Mouse (Mus musculus): ENCODE data around the gene Hint1. TPM values are rescaled to one million over a fixed set of nuclear protein-coding genes. Genes with fewer than 3 reads are reported as not detected.
"Not testable (repeated sequence)": the region's sequence is repeated elsewhere in the genome, so short reads cannot be mapped to it uniquely, and the experiment has no call there.

The Hint1 gene
- total RNA-seq, 2 experiments from 2014 or later = 264 to 281 TPM

DNA sequence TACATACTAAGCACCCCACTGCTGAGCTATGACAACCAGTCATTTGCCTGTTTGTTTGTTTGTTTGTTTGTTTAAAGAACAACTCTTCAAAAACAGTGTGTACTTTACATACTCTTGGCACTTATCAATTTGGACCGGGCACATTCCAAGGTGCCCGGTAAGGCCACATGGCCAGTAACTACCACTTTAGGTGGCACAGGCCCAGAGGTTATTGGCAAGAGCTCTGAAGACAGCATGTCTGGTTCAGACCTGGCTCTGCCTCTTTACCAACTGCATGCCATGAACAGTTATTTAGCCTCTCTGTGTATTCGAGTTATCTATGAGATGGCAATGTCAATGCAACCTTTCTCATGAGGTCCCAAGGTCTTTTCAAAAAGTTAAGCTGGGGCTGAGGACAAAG lies 30.5 kb downstream of the Hint1 start:
- not testable (repeated sequence) for DNase-seq

DNA sequence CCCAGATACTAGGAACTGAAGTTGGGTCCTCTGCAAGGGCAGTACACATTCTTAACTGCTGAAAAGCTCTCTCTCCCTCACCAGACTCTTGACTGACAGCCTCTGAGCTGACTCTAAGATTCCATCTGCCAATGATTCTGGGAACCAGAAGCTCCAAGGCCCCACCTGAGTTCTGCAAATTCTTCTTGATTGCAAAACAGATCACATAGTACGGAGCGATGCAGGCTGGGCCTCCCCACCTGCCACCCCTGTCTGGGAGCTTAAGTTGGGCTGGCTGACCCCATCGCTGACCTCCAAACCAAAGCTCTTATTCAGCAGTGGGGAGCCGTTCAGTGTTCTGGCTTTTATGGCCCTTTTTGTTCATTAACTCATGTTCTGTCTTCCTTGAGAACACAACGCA lies 31.3 kb downstream of the Hint1 start:
- DNase-seq = no peak

GRCm38 (mm10) chr11:54899657-54900056 lies 33.5 kb downstream of the Hint1 start:
- DNase-seq = no peak

DNA sequence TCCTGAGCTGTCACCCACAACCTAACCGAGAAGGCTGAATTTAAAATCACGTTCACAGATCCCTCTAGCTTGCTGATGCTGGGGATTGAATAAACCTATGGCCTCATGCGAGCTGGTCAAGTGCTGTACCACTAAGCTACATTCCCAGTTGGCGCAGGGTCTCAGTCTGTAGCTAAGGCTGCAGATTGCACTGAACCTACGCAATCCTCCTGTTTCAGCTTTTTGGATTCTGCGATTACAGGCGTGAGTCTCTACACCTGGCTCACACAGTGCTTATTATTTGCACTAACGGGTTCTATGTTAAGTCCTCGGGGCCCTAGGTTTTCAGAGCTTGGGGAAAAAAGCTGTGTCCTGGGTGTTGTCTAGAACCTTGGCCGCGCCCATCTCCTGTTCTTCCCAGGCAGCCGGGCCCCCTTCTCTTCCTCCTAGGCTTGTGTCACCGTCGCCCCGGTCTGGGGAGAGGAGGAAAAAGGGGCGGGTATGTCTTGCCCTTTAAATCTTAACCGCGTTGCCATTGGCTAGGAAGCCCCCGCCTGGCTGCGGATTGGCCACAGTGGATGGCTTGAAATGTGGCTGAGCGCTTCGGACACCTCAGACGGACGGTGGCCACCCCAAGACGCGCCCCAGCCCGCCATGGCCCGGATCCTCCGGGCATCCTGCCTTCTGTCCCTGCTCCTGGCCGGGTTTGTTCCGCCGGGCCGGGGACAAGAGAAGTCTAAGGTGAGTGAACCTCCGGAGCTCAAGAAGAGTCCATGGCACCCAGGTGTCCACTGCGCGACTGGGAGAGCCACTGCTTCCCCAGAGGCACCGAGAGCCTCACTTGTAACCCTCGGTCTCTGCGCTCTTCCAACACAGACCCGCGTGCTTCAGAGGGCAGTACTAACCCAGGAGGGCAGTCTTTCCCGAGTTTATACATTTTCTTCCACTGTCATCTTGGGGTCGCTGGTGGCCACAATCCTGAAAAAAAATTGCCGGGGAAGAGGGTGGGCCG lies 36.4 kb downstream of the Hint1 start, which contains the start of gene Gpx3:
Gene Gpx3 (plus strand): TSS at position 121 of the 991 bp plus-strand sequence.
- peak; percentile 33 to 45 for DNase-seq

DNA sequence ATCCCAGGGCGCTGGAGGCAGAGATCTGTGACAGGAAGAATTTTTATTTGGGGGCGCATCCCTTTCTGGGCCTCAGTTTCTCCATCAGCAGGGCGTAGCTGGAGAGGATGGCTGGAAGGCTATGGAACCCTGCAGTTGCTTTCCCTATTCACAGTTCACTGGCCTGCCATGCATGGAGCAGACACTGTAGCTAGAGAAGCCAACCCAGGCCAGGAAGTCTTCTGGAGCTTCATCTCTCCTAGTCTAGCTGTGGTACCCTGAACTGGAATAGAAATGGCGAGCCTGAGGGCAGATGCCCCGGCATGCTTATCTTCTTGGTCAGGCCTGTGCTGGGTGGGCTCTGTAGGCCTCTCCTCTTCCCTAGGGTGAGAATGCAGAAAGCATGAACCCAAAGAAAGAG lies 37.2 kb downstream of the Hint1 start:
- no peak for DNase-seq

- no peak for DNase-seq
These were observed 37.9 kb downstream of the Hint1 start for GRCm38 (mm10) chr11:54903940-54904706.

GRCm38 (mm10) chr11:54905086-54905485 lies 38.9 kb downstream of the Hint1 start:
- DNase-seq = no peak

GRCm38 (mm10) chr11:54905931-54906330 lies 39.7 kb downstream of the Hint1 start:
- DNase-seq = no peak

DNA sequence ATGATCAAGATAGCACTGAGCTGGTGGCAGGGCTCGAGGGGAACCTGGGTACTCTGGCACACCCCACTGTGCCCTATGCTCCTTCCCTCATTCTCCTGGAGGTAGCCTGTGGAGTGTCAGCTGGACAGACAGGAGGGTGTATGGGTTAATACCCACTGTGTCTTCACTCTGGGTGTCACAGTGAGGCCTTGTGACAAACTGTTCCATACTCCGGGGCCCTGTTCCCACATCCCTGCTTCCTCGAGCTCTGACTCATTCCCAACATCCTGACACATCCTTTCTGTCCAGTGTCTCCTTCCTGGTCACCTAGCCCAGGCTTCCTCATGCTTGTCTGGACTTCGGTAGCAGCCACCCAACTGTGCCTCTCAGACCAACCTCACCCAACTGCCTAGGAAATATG lies 40.3 kb downstream of the Hint1 start:
- no peak for DNase-seq

GRCm38 (mm10) chr11:54907259-54907658 lies 41.1 kb downstream of the Hint1 start:
- no peak for DNase-seq

DNA sequence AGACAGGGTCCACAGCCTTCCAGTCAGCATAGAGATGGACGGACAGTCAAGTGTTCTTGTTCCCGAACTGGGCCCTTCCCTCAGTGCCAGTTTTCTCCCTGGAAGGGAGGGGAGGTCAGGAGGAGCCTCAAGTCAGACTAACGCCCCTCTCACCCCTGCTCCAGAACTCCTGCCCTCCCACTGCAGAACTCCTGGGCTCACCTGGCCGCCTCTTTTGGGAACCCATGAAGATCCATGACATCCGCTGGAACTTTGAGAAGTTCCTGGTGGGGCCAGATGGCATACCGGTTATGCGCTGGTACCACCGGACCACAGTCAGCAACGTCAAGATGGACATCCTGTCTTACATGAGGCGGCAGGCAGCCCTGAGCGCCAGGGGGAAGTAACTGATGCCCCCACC lies 43.1 kb downstream of the Hint1 start:
- DNase-seq = no peak

DNA sequence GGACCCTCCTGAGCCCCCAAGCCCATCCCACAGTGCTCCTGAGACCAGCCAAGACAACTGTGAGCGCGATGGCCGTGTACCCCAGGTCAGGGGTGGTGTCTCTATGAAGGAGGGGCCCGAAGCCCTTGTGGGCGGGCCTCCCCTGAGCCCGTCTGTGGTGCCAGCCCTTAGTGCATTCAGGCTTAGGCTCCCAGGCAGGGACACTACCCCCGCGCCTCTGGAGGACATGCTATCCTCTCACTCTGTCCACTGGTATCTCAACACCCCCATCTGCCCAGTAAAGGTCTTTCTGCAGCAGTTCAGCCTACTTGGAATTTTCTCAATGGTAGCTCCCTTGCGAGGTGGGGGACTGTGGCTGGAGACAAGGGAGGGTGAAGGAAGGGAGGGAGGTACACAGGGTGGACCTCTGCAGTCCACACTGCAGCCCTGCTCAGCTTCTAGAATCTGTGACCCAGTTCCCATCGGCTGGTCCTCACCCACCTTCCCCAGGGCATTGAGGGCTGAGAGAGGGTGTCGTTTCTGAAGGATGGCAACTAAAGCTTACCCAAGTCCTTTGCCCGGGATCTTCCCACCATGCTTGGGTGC lies 44.0 kb downstream of the Hint1 start:
- DNase-seq = no peak

- DNase-seq = no peak
These were observed 45.0 kb downstream of the Hint1 start for GRCm38 (mm10) chr11:54911201-54911600.

- DNase-seq = no peak
These were observed 45.7 kb downstream of the Hint1 start for GRCm38 (mm10) chr11:54911671-54912502.

DNA sequence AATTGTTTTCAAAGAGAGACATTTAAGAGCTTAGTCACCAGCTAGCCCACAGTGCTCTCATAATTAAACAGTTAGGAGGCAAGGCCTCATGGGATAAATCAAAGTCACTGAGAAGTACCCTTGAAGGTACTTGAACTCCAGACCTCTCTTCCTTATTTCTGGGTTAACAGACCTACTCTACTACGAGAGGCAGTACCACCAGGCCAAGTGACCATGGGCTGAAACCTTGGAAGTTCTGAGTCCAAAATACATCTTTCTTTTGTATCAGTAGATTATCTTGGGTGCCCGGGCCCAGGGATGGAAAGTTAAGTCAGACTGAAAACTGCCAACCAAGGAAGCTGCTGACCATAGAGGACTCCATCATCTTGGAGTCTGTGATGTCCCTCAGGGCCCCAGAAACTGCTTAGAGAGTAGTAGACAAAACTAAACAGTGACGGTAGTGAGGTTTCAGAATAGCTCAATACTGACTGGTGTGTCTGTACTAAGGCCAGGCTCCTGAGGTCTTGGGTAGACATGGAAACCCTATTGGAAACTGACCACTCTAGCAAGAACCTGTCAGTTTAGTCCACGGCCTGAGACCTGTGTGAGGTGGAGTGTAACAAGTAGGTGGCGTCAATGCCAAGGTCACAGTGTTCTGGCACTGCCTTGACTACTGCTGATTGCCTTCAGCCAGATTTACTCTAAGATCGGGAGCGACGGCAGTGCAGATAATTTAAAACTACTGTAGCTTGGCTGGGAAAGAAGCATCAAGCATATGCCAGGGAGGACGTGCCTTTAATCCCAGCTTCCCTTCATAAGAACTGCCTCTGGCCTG lies 46.5 kb downstream of the Hint1 start:
- DNase-seq = no peak

DNA sequence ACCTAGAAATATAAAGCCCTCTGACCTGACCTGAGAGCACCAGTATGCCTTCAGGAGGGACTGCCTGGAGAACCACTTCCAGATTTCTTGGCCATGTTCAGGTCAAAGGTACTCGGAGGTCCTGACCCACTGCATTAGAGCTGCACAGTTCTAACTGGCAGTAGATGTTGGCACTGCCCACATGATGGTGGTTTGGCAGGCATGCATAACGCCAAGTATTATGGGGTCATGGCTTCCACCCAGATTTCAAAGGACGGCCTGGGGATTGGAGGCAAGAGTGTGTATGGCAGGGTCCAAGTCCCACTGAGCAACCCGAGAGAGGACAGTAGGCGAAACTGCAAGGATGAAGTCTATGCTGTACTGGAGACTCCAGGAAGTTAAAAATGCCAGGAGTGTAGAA lies 47.7 kb downstream of the Hint1 start:
- no peak for DNase-seq

DNA sequence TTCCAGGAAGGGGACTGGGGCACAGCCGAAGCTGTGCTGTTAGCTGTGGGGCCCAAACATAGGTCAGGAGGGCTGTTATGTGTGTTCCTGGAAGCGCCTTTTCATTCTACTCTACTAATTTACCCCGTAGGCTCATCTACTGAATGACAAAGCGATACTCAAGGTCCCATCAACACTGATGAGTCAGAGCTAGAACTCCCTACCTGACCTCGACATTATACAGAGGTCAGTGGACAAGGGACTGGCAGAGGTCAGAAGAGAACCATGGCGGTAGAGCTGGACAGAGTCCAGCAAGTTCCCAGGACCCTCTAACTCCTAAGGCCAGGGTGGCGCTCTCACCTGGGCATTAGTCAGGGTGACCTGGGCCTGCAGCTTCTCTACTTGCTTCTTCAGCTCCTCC lies 51.3 kb downstream of the Hint1 start:
- DNase-seq = no peak

DNA sequence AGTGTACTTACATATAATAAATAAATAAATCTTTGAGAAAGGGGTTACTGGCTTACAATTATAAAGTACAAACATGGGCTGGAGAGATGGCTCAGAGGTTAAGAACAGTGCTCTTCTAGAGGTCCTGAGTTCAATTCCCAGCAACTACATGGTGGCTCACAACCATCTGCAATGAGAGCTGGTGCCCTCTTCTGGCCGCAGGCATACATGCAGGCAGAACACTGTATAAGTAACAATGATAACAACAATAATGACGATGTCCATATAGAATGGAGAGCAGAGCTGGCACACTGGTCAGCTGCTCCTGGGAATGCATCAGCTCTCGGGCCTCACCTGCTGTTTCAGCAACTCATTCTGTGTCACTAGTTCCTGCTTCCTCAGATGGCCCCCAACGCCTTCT lies 52.1 kb downstream of the Hint1 start:
- no peak for DNase-seq
